Mouse (Mus musculus): Measurements from ENCODE around the gene Thrb.

- no peak for TF ChIP-seq CTCF (IDR thresholded peaks at IDR 0.05; ENCODE audit: extremely low read depth, insufficient read depth, insufficient read length, insufficient replicate concordance)
- TF ChIP-seq POLR2A (IDR thresholded peaks at IDR 0.05; ENCODE audit: low read depth, low read length), result no peak
Measured at GRCm38 (mm10) chr14:17988580-17988979, 328.5 kb downstream of the Thrb start.
